Mouse (Mus musculus) gastrocnemius, adult 18-20 months (tissue): Measurements from ENCODE around the gene Slc25a19. TPM values are rescaled to one million over a fixed set of nuclear protein-coding genes. Genes with fewer than 3 reads are reported as not detected.

Experiments
- DNase-seq: peaks from one replicate; pipeline ENCODE4 v3.0.0; 2021; ENCODE audit warnings: low spot score
- total RNA-seq, 2 experiments: library from RNA; stranded (reverse); gene quantifications; 2 replicates each; pipeline ENCODE4 v1.2.3; 2021

Gene Slc25a19
- total RNA-seq, 2 experiments from 2014 or later = 38.8 to 44.4 TPM

DNA sequence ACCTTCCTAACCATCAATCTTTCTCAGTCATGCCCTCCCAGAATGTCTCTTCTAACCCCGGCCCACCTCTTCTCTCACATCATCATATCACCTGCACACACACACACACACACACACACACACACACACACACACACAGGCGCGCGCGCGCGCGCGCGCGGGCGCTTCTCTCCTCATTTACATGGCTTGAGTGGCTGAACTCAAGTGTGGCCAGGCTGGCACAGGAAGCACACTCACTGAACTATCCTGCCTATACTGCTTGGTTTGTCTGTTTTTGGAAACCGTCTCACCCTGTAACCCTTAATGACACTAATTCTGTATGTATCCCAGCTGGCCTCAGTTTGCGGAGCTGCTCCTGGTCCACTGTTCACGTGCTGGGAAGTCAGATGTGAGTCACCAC, 27.4 kb downstream of the Slc25a19 start:
- DNase-seq = no peak

DNA sequence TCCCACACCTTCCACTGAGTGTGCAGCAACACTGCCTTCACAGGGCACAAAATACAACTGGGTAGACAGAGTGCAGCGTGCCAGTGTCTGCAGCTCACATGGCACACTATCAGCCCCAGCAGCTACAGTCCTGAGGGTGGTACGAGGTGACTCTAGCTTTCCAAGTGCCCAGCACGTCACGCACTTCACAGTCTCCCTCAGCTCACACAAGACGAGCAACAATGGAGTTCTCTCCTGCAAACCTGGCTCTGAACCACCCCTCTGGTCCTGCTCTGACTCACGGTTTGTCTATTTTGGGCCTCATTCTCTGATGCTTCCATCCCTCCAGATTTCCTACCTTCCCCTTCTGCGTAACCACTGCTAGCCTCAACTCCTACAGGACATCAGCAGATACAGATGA, 28.4 kb downstream of the Slc25a19 start:
- DNase-seq = no peak

DNA sequence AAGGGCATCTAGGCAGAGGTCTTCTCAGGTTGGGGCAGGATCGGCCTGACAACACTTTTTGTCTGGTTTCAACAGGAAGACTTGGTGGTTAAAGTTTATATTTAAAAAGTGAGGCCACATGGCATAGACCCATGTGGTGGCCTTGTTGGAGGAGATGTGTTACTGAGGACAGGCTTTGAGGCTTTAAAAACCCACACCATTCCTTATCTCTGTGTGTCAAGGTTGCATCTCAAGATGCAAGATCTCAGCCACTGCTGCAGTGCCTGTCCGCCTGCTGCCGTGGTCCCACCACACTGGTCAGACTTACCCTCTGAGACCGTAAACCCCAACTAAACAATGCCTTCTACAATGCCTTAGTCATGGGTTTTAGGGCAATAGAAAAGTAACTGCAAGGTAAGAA, 29.8 kb downstream of the Slc25a19 start:
- DNase-seq = no peak

DNA sequence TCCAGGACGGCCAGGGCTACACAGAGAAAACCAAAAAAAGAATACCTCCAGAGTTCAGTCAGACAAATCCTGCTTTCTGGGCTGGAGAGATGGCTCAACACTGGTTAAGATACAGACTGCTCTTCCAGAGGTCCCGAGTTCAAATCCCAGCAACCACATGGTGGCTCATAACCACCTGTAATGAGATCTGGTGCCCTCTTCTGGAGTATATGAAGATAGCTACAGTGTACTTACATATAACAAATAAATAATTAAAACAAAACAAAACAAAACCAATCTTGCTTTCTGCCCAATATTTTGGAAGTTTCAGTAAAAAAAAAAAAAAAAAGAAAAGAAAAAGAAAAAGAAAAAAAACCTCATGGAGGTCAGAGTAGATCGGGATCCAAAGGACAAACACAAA, 32.9 kb downstream of the Slc25a19 start:
- no peak for DNase-seq

DNA sequence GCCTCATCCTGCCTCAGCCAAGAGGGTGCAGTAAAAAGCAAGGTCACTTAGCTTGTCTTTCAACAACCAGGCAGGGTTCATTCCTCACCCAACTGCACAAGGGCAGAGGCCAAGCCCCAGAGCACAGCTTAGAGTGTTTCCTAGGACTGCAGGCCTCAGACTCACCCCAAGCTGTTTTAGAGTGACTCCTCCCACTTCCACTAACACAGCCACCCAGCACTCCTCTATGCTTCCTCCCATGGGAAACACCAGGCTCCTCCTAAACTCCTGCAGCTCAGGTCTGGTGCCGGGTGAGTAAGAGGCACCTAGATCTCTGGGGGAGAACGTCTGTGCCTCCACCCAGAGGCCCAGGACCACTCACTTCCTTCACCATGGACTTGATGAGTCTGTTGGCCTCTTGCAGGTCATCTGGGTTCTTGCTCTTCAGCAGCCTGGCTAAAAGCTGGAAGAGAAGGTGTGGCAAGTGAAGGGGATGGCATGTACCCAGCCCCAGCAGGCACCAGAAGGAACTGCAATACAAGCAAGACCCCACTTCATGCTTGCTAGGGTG, 37.5 kb downstream of the Slc25a19 start:
- no peak for DNase-seq

DNA sequence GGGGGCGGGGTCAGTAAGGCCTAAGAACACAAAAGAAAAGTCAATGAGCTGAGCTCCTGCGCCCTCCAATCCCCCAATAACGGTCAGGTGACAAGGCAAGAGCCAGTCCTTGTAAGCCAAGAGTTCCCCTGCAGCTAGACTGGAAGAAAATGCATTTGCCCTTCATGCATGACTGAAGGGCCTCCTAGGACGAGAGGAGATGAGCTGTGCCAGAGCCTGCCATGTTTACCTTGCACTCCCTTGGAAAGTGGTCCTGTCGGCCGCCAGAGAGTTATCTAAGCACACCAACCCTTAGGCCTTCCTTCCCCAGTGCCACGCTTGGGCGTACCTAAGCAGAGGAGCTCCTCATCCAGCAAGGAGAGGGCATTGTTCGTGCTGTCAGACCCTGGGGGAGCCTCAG, 40.1 kb downstream of the Slc25a19 start:
- no peak for DNase-seq

DNA sequence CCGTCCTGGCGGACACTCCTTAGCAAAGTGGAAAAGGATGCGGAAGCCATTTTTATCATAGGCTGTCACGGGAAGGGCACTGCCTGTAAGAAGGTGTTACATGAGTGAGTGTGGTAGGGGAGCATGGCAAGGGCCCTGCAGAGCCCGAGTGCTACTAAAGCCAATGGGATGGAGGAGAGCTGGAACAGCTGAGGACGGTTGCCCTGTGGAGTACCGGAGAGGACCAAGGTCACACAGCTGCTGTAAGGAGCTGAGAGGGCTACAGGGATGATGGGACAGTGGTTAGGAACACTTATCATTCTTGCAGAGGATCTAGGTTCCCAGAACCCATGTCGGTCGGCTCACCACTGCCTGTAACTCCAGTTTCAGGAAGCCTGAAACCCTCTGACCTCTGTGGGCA, 41.7 kb downstream of the Slc25a19 start:
- DNase-seq = no peak

DNA sequence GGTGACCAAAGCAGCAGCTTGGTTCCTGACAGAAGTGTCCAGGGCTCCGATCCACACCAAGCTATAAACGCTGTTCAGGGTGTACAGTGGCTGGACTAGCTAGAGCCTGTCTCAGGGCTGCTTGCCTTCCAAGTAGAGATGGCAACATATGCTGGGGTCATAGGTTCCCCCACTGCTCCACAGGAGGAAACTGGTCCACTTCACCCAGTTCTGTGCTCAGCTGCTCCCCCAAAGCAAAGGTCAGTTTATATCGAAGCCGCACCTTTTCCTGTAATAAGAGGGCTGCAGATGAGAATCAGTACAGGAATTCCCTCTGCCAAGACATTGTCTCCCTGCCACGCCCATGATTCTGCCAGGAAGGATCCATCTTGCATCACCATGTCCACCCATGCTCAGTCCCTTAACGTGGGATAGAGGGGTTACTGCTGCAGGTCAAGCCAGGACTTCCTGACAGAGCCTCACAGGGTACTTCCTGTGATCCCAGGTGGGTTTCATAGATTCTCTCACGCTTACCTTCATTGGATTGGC, 42.5 kb downstream of the Slc25a19 start:
- DNase-seq = no peak

DNA sequence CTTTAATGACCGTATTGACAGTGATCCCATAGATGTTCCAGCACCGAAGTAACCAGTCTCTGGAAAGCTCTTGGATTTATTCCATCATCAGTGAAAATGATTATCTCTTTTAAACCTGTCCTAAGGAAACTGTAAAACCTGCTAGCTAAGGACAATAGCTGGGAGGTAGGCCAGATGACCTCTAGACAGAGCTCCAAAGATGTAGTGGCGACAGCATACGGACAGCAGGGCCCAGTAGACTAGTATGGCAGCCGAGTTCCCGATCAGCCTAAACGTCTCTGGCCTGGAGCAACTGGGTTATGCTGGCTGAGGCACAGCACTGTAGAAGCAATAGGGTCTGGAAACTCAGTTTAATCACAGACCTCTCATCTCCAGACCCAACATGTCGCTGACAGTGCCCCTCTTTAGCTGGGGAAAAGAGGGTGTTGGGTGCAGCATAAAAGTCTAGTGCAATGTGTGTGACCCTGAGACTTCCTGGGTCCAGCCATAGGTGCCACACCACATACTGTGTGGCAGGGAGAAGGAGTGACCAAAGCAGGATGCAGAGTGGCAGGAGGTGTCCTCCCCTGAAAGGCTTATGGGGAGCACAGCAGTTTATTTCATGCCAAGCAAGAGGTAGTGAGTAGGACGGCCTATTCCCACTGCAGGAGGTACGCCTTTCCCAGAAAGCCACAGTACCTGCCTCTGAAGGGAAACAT, 43.6 kb downstream of the Slc25a19 start:
- DNase-seq = no peak

DNA sequence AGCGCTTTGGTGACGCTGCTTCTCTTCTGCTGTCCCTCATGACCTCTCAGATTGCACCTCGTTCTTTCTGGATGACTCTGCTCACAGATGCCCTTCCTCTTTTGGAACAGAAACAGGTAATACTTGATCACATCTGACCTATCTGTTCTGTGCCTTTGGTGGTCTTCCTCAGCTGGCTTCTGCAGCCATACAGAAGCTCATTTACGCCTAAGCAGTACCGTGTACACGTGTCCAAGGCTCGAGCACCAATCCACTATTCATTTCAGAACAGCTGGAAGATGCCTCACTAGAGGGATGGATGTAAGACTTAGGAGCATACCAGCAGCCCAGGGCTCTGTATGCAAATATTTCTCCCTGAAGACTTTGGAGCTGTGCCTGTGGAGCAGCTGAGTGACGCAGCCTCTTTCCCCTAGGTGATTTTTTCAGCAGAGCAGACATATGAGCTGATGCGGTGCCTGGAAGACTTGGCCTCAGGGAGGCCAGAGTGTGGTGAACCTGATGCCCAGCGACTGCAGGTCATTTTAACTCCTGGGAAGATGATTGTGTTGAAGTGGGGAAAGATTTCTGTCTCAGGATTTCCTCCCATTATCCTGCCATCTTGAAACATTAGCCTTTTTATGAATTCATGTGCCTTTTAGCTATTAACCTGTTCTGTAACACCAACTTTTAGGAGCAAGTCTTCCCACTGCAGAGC, 45.0 kb downstream of the Slc25a19 start:
- DNase-seq = no peak

DNA sequence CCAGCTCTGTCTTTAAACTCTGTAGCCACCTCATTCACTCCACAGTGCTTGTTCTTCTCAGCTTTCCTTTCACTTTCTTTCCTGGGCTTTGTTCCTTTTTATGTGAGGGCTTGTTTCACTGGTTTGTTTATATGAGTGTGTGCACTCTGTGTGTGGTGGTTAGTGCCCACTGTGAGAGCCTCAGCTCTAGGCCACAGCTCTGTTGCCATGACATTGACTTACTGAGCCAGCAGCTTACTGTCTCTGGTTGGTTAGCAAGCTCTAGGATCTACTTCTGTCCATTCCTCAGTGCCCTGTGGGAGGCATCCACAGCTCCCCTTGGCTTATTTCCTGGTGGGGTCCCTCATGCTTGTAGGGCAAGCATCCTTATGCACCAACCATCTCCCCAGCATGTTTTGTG, 49.0 kb downstream of the Slc25a19 start:
- no peak for DNase-seq

DNA sequence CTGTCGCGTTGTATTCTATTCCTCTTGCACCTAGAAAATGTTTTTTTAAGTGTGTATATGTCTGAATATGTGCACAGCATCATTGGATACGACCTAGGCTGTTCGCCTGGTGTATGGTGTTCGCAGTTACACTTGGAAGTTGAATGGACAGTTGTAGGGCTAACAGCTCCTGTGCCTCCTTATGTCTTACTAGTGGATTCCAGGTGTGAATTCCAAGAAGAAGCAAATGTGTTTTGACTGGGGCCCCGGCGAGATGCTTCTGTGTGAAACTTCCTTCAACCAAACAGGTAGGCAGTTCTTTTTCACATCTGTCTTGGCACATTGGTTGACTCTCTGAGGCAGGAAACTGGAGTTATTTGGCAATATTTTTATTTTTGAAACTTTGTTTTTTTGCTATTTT, 63.1 kb downstream of the Slc25a19 start:
- DNase-seq = no peak

Other genes with a start within 250 kb of the Slc25a19 start
- gene Cdr2l, start 246.4 kb downstream of the Slc25a19 start, total RNA-seq = 1 to 10 TPM; 1.2 to 1.5 TPM
- 10 to 100 TPM; 90.3 to 95.5 TPM for gene Mrpl58, start 224.5 kb downstream of the Slc25a19 start, total RNA-seq
- gene Atp5h, start 208.3 kb downstream of the Slc25a19 start, total RNA-seq = 100 to 1,000 TPM; 772 to 857 TPM
- gene Kctd2, start 208.2 kb downstream of the Slc25a19 start, total RNA-seq = 10 to 100 TPM; 15.9 to 17.7 TPM
- gene Trim80, start 187.8 kb downstream of the Slc25a19 start, total RNA-seq = not detected
- not detected for gene Slc16a5, start 165.8 kb downstream of the Slc25a19 start, total RNA-seq
- gene Armc7, start 152.6 kb downstream of the Slc25a19 start, total RNA-seq = 1 to 10 TPM in 1 of 2 experiments, under 1 TPM in 1; 0.82 to 1.3 TPM
- gene Nt5c, start 136.4 kb downstream of the Slc25a19 start, total RNA-seq = 1 to 10 TPM; 6.2 to 6.8 TPM
- 10 to 100 TPM; 49.7 to 52.4 TPM for gene Jpt1, start 113.9 kb downstream of the Slc25a19 start, total RNA-seq
- gene Sumo2, start 92.0 kb downstream of the Slc25a19 start, total RNA-seq = 100 to 1,000 TPM; 146 TPM
- gene Nup85, start 63.9 kb downstream of the Slc25a19 start, total RNA-seq = 10 to 100 TPM; 17.8 to 18.0 TPM
- gene Mrps7, start 24.4 kb downstream of the Slc25a19 start, total RNA-seq = 10 to 100 TPM; 73.3 to 79.3 TPM
- 10 to 100 TPM; 15.4 to 18.8 TPM for gene Gga3, start 24.2 kb downstream of the Slc25a19 start, total RNA-seq
- 10 to 100 TPM; 42.3 to 45.0 TPM for gene Mif4gd, start 15.3 kb downstream of the Slc25a19 start, total RNA-seq
- gene Grb2, start 80.3 kb upstream of the Slc25a19 start, total RNA-seq = 10 to 100 TPM; 63.9 to 66.6 TPM
- gene Tmem94, start 137.1 kb upstream of the Slc25a19 start, total RNA-seq = 10 to 100 TPM; 85.1 to 88.2 TPM
- 10 to 100 TPM; 13.1 to 18.2 TPM for gene Caskin2, start 185.3 kb upstream of the Slc25a19 start, total RNA-seq
- 1 to 10 TPM; 5.0 to 6.5 TPM for gene Tsen54, start 186.4 kb upstream of the Slc25a19 start, total RNA-seq
- gene Llgl2, start 195.8 kb upstream of the Slc25a19 start, total RNA-seq = 1 to 10 TPM; 6.3 to 8.1 TPM
- not detected for gene Myo15b, start 230.1 kb upstream of the Slc25a19 start, total RNA-seq